Mouse (Mus musculus) splenic B cell, adult 2 months (primary cell): ENCODE data around the gene Myo16.

Experiments
- DNase-seq: peaks from one replicate; pipeline ENCODE4 v3.0.0-alpha.2; 2011; ENCODE audit warnings: low read depth, low spot score
- H3K27me3 ChIP-seq: 2 replicates; pipeline ENCODE4 v1.6.1; 2012; ENCODE audit warnings: mild to moderate bottlenecking, low read length, moderate library complexity, mixed read lengths; ENCODE audit not compliant: control insufficient read depth, poor library complexity, insufficient read depth, severe bottlenecking
- H3K36me3 ChIP-seq: 2 replicates; pipeline ENCODE4 v1.6.1; 2012; ENCODE audit warnings: mild to moderate bottlenecking, low read length, moderate library complexity, mixed read lengths; ENCODE audit not compliant: control insufficient read depth, poor library complexity, insufficient read depth, severe bottlenecking

Myo16 gene

DNA sequence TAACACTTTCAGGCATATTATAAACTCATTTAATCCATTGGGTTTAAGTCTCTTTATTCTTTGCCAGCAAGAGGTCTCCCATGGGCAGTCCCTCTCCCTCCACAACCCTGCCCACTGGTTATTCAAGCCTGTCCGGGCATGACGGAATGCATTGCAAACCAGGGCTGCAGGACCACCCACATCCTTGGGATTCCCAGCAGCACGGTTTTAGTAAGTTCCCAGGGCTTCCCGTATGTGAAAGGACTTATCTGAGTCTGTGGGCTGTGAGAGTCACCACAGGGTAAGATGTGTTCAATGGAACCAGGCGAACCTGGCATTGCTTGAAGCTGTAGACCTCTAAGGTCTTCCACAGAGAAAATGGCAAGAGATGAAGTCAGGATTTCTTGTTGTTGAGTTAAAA, 471.6 kb downstream of the Myo16 start:
- H3K36me3 ChIP-seq: no peaks in the 10 kb centered on the region
- no peaks in the 10 kb centered on the region for H3K27me3 ChIP-seq
- no peak for DNase-seq

- H3K27me3 ChIP-seq: no peaks in the 10 kb centered on the region; the same call in 1 of the 2 replicates
- DNase-seq: no peak
- H3K36me3 ChIP-seq: no peaks in the 10 kb centered on the region
Observed at GRCm38 (mm10) chr8:10628725-10629124, 475.0 kb downstream of the Myo16 start.

- DNase-seq: no peak
- Histone ChIP-seq H3K36me3 (no peaks in the 10 kb centered on the region), H3K27me3 (no peaks in the 10 kb centered on the region; the same call in 1 of the 2 replicates)
Observed at GRCm38 (mm10) chr8:10629862-10630261, 476.2 kb downstream of the Myo16 start.

DNA sequence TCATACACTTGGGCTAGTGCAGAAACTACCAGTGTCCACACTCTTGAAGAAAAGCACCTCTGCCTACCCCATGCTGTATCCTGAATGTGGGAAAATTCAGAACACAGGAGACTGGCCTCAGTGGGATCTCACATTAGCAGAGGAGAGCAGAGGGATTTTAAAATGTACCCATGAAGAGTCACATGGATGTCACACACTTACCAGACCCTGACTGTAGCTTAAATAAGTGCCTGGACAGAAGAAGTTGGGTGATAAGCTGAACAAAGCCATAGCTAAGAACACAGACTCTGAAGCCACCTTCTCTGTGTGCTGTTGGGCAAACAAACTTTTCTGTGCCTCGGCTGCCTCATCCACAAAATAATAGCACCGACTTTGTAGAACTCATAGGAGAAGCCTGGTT, 477.3 kb downstream of the Myo16 start:
- no peak for DNase-seq
- Histone ChIP-seq H3K36me3 (no peaks in the 10 kb centered on the region), H3K27me3 (no peaks in the 10 kb centered on the region; the same call in 1 of the 2 replicates)

GRCm38 (mm10) chr8:10632603-10633002, 478.9 kb downstream of the Myo16 start:
- no peak for DNase-seq
- no peaks in the 10 kb centered on the region for H3K36me3 ChIP-seq
- no peaks in the 10 kb centered on the region; the same call in 1 of the 2 replicates for H3K27me3 ChIP-seq

DNA sequence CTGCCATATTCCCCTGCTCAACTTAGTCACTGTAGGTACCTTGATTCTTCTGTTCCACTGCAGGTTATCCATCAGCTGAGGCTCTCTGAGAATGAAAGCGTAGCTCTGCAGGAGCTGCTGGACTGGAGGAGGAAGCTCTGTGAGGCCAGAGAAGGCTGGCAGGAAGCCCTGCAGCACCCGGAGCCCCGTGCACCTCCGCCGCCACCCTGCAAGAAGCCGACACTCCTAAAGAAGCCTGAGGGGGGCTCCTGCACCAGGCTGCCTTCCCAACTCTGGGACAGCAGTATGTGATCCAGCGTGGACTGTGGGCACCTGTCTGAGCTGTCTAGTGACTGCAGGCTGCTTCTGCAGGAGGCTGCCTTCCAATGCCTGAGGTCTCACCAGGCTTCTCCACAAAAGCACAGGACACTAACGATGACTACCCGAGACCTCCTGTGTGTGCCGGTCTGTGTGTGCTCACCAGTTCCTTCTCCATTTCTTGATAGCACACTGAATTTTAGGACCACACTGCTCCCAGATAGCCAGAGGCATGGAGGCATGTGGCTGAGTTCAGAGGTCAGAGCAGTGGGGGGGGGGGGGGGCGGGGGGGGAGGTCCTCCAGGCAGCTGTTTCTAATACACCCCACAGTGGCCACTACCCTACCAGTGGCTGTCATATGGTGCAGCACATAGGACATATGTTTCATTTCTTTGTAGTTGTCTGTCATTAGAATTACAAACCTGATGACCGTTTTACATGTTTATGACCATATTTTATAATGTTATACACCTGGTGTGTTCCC, 479.8 kb downstream of the Myo16 start:
- H3K36me3 ChIP-seq: no peaks in the 10 kb centered on the region
- H3K27me3 ChIP-seq: no peaks in the 10 kb centered on the region; the same call in 1 of the 2 replicates
- peak; percentile 3 for DNase-seq

DNA sequence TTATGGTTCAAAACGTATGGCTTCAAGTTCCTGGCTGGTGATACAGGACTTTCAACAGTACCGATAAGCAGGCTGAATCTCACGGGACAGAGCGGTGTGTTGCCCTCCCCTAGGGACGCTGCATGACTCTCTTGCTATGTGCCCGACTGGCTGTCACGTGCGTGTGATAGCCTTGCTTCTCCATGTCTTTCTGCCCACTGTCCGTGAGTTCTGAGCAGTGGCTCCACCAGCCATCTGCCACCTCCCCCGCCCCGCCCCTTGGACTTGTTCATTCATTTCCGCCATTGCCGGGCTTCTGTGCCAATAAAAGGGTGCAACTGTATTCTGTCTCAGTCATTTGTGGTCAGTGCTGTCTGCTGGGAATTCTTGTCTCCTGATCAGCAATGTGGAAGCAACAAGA, 480.7 kb downstream of the Myo16 start:
- H3K36me3 ChIP-seq: no peaks in the 10 kb centered on the region
- no peaks in the 10 kb centered on the region; the same call in 1 of the 2 replicates for H3K27me3 ChIP-seq
- DNase-seq: peak; percentile 34

- H3K27me3 ChIP-seq: no peaks in the 10 kb centered on the region
- no peaks in the 10 kb centered on the region for H3K36me3 ChIP-seq
- no peak for DNase-seq
Observed at GRCm38 (mm10) chr8:10638871-10639270, 485.2 kb downstream of the Myo16 start.

- Histone ChIP-seq H3K27me3 (no peaks in the 10 kb centered on the region), H3K36me3 (no peaks in the 10 kb centered on the region)
- no peak for DNase-seq
Observed at GRCm38 (mm10) chr8:10640176-10640810, 486.6 kb downstream of the Myo16 start.

DNA sequence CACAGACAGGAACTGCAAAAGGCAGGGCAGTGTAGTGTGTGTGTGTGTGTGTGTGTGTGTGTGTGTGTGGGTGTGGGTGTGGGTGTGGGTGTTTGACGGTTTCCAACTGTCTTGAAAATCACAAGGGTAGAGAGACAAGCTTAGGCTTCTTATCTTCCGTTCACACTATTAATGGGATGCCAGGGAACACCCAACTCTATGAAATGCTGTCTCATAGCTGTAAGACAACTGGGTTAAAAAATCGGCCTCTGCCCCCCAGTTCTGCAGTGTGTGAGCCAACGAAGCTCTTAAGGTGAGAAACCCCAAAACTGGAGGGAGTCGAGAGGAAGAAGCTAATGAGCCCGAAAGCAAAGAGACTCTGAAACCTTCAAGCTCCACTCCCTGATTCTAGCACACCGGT, 487.1 kb downstream of the Myo16 start:
- Histone ChIP-seq H3K27me3 (no peaks in the 10 kb centered on the region), H3K36me3 (no peaks in the 10 kb centered on the region)
- DNase-seq: no peak

- no peaks in the 10 kb centered on the region for H3K27me3 ChIP-seq
- no peaks in the 10 kb centered on the region for H3K36me3 ChIP-seq
- no peak for DNase-seq
Observed at GRCm38 (mm10) chr8:10641343-10641742, 487.6 kb downstream of the Myo16 start.

DNA sequence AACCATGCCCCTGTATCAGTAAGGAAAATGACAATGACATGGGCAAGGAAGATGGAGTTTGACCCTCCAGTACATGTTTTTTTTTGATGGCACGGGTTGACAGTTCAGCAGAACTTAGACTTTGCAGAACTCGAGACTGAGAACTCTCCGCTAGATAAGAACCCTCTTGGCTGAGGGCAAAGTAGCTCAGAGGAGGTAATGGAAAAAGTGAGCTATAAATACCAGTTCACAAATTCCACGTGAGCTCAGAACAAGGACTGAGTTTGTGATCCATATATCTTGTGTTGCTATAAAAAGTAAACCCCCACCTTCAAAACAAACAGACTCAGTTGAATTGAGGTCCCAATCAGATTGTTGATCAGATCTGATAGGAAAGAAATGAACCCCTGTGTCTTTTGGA, 489.5 kb downstream of the Myo16 start:
- H3K27me3 ChIP-seq: no peaks in the 10 kb centered on the region
- no peak for DNase-seq
- no peaks in the 10 kb centered on the region for H3K36me3 ChIP-seq

- H3K27me3 ChIP-seq: no peaks in the 10 kb centered on the region
- H3K36me3 ChIP-seq: no peaks in the 10 kb centered on the region
- no peak for DNase-seq
Observed at GRCm38 (mm10) chr8:10644481-10644880, 490.8 kb downstream of the Myo16 start.

GRCm38 (mm10) chr8:10645740-10646139, 492.0 kb downstream of the Myo16 start:
- Histone ChIP-seq H3K27me3 (no peaks in the 10 kb centered on the region), H3K36me3 (no peaks in the 10 kb centered on the region)
- no peak for DNase-seq

- Histone ChIP-seq H3K36me3 (no peaks in the 10 kb centered on the region), H3K27me3 (no peaks in the 10 kb centered on the region)
- no peak for DNase-seq
Observed at GRCm38 (mm10) chr8:10646485-10646884, 492.8 kb downstream of the Myo16 start.
